Mouse (Mus musculus) C2C12 (cell line): ENCODE data around the gene Agap1.

ENCODE experiments used
- CEBPB ChIP-seq: IDR thresholded peaks from one replicate; pipeline ENCODE4 v1.6.1; 2011; ENCODE audit warnings: low read depth, mild to moderate bottlenecking, control low read depth, moderate library complexity
- CTCF ChIP-seq: IDR thresholded peaks from one replicate; pipeline ENCODE4 v1.5.1; 2011; ENCODE audit not compliant: control insufficient read depth, insufficient read depth, insufficient read length
- MAX ChIP-seq: IDR thresholded peaks from one replicate; pipeline ENCODE4 v1.6.1; 2011; ENCODE audit warnings: mild to moderate bottlenecking, control low read depth
- MYOG ChIP-seq: IDR thresholded peaks from one replicate; pipeline ENCODE4 v1.6.1; 2011; ENCODE audit not compliant: control insufficient read depth, insufficient read length; ENCODE audit errors: extremely low read depth
- USF1 ChIP-seq: IDR thresholded peaks from one replicate; pipeline ENCODE4 v1.6.1; 2011; ENCODE audit warnings: low read depth, mild to moderate bottlenecking, control low read depth, moderate library complexity

- TF ChIP-seq USF1, result no peak
- no peak for TF ChIP-seq CTCF
- TF ChIP-seq CEBPB, result no peak
- TF ChIP-seq MYOG, result no peak
- TF ChIP-seq MAX, result no peak
Observed at GRCm38 (mm10) chr1:89673071-89673470, 218.5 kb downstream of the Agap1 start.
